Mouse (Mus musculus) brain, embryonic 14.5 days (tissue): ENCODE results near the gene Glis1.

Source experiments
- CTCF ChIP-seq: fragments of 200-500 bp; IDR thresholded peaks from 2 replicates; pipeline ENCODE4 v1.5.1; 2012; ENCODE audit warnings: inconsistent platforms, mild to moderate bottlenecking, moderate library complexity, borderline replicate concordance; ENCODE audit not compliant: insufficient read depth, insufficient read length; ENCODE audit errors: extremely low read depth
- POLR2A ChIP-seq: fragments of 200-500 bp; IDR thresholded peaks from 2 replicates; pipeline ENCODE4 v1.6.1; 2012; ENCODE audit warnings: mild to moderate bottlenecking, inconsistent platforms, borderline replicate concordance; ENCODE audit not compliant: poor library complexity, insufficient read depth, insufficient read length, severe bottlenecking; ENCODE audit errors: extremely low read depth

DNA sequence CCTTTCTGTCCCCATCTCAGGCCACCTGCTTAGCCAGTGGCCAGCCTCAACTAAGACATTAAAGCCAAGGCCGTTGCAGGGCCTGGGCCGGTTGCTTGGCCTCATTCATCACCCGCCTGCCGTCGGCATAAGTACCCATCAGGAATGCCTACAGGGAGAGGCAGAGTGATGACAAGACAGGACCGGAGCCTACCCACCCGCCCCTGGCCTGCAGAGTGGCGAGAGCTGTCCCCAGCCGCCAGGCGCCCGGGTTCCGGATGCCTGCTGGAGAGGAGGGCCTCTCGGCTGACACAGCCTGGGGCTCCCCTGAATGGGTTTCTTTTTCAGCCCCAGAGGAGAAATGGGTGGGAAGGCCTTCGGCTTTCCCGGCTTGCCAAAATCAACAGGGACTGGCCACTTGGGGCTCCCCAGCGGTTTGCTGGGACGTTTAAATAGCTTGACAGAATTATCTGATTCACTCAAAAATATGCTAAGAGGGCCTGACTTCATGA lies 194.6 kb downstream of the Glis1 start:
- TF ChIP-seq POLR2A (no peak), CTCF (no peak)
